Mouse (Mus musculus) stomach, postnatal 0 days (tissue): ENCODE measurements at regions not wholly inside any gene's neighbourhood (a gene's known extent, or its start where the extent isn't known, plus 50 kb on each side); places are given as distances from the start of the nearest gene placed in this dataset.

Source experiments
- CTCF ChIP-seq: IDR thresholded peaks from 2 replicates; pipeline ENCODE4 v1.5.1; 2016; ENCODE audit warnings: antibody characterized with exemption, low read depth, mild to moderate bottlenecking, moderate library complexity
- EP300 ChIP-seq: optimal IDR thresholded peaks from 2 replicates; pipeline ENCODE3; 2016; ENCODE audit warnings: antibody characterized with exemption

DNA sequence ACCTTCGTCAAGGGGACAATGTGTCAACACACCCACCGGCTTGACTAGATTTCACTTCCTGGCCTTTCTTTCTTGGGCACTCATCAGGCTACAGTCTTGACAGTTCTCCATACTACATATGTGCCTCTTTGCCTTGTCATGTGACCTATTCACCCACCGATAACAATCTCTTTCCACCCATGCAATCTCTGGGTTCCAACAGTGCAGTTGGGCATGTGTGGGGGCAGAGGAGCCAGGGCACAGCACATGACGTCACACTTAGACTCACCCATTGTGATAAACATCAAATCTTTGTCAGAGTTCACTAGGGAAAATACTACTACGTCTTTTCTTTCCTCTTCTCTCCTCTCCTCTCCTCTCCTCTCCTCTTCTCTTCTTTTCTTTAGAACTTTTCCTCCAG is 67.8 kb upstream of the Mafb start:
- TF ChIP-seq CTCF, result no peak
- no peak for TF ChIP-seq EP300
